ENCODE assay signal across 13 mouse cellular contexts in genomic region chr6:109874625-109875040, GRCm38 (mm10).
DNase-seq lines count a peak whose midpoint lies in the region; ATAC-seq and TF ChIP-seq lines count a peak whose summit lies in the region.
"Had no signal": no experiment of that assay in that cellular context is flagged by ENCODE, and none has a peak within 500 bp of the region (broad histone marks: within the 10 kb centered on the region; RNA-seq: fewer than 3 reads in every experiment).

No protein-coding gene starts in this region.

- H3K9me3 ChIP-seq in heart, embryonic 12.5 days (replicated peaks): no peaks in the 10 kb centered on the region
- H3K9me3 ChIP-seq in kidney, postnatal 0 days (replicated peaks; ENCODE audit: low read length): no peaks in the 10 kb centered on the region
- no peaks in the 10 kb centered on the region for H3K9me3 ChIP-seq in midbrain, embryonic 14.5 days (ENCODE audit: control insufficient read depth, low read length)
- H3K9me3 ChIP-seq: embryonic facial prominence, embryonic 13.5 days had no signal

- no peak overlapping the region for H3K4me2 ChIP-seq in heart, embryonic 12.5 days
- H3K4me2 ChIP-seq in kidney, postnatal 0 days (ENCODE audit: low read length): no peak overlapping the region
- H3K4me2 ChIP-seq in midbrain, embryonic 14.5 days (ENCODE audit: low read length): no peak overlapping the region
- H3K4me2 ChIP-seq: embryonic facial prominence, embryonic 13.5 days had no signal

- peak; percentile 97 for DNase-seq in heart, adult 11 months
- DNase-seq in right cerebral cortex, adult 18-20 months: peak; percentile 18
- no peak for DNase-seq in right cerebral cortex, postnatal 10 days (ENCODE audit: low spot score in 2 of 2)
- DNase-seq in kidney, postnatal 0 days (ENCODE audit: low spot score): no peak
- DNase-seq in skeletal muscle tissue, adult 2 months (ENCODE audit: low read depth, low spot score): peak; percentile 32
- no peak for DNase-seq in midbrain, embryonic 14.5 days
- no peak for DNase-seq in thymus, postnatal 14 days
- DNase-seq: adrenal gland, postnatal 25 days; cerebellum, adult 8-10 months; lung, postnatal 14 days had no signal

- H3K27me3 ChIP-seq in heart, embryonic 12.5 days (replicated peaks): no peaks in the 10 kb centered on the region
- H3K27me3 ChIP-seq in kidney, postnatal 0 days (ENCODE audit: insufficient read depth, low read length): no peaks in the 10 kb centered on the region
- no peaks in the 10 kb centered on the region for H3K27me3 ChIP-seq in midbrain, embryonic 14.5 days (ENCODE audit: control insufficient read depth, insufficient read depth, low read length)
- H3K27me3 ChIP-seq: embryonic facial prominence, embryonic 13.5 days; Patski had no signal

- no peaks in the 10 kb centered on the region for H3K4me1 ChIP-seq in heart, embryonic 12.5 days (replicated peaks)
- no peaks in the 10 kb centered on the region for H3K4me1 ChIP-seq in kidney, postnatal 0 days (replicated peaks; ENCODE audit: insufficient read depth, low read length)
- H3K4me1 ChIP-seq in midbrain, embryonic 14.5 days (ENCODE audit: control insufficient read depth, insufficient read depth, low read length): no peaks in the 10 kb centered on the region
- H3K4me1 ChIP-seq: embryonic facial prominence, embryonic 13.5 days had no signal

- 73% methylated on average over 6 of the region's 6 CpGs for WGBS in heart, embryonic 12.5 days
- WGBS in kidney, postnatal 0 days: 43% methylated on average over 6 of the region's 6 CpGs
- 74% methylated on average over 6 of the region's 6 CpGs for WGBS in midbrain, embryonic 14.5 days

- H3K27ac ChIP-seq in heart, embryonic 12.5 days (ENCODE audit: poor library complexity, severe bottlenecking): no peak overlapping the region
- no peak overlapping the region for H3K27ac ChIP-seq in kidney, postnatal 0 days
- no peak overlapping the region for H3K27ac ChIP-seq in midbrain, embryonic 14.5 days (replicated peaks; ENCODE audit: low read depth, low read length)
- H3K27ac ChIP-seq: embryonic facial prominence, embryonic 13.5 days had no signal

- no peak overlapping the region for H3K9ac ChIP-seq in heart, embryonic 12.5 days
- no peak overlapping the region for H3K9ac ChIP-seq in kidney, postnatal 0 days (ENCODE audit: low read depth, low read length)
- H3K9ac ChIP-seq in midbrain, embryonic 14.5 days (replicated peaks; ENCODE audit: low read length): no peak overlapping the region
- H3K9ac ChIP-seq: embryonic facial prominence, embryonic 13.5 days had no signal

- H3K36me3 ChIP-seq in heart, embryonic 12.5 days: no peaks in the 10 kb centered on the region
- H3K36me3 ChIP-seq in kidney, postnatal 0 days (ENCODE audit: insufficient read depth, low read length): no peaks in the 10 kb centered on the region
- H3K36me3 ChIP-seq in midbrain, embryonic 14.5 days (ENCODE audit: control insufficient read depth, insufficient read depth, low read length): no peaks in the 10 kb centered on the region
- H3K36me3 ChIP-seq: embryonic facial prominence, embryonic 13.5 days had no signal

- no peak overlapping the region for H3K4me3 ChIP-seq in heart, embryonic 12.5 days
- no peak overlapping the region for H3K4me3 ChIP-seq in kidney, postnatal 0 days (replicated peaks; ENCODE audit: low read depth, low read length)
- H3K4me3 ChIP-seq in midbrain, embryonic 14.5 days (replicated peaks; ENCODE audit: low read depth, low read length): no peak overlapping the region
- H3K4me3 ChIP-seq: embryonic facial prominence, embryonic 13.5 days had no signal

- ATAC-seq in heart, embryonic 12.5 days (ENCODE audit: insufficient number of reproducible peaks, low FRiP score): no peak
- peak; percentile 79 for ATAC-seq in kidney, postnatal 0 days (replicated peaks; ENCODE audit: low FRiP score, low read depth)
- ATAC-seq in midbrain, embryonic 14.5 days (ENCODE audit: low FRiP score, low TSS enrichment): no peak
- ATAC-seq: Patski had no signal

- TF ChIP-seq CTCF in kidney, postnatal 0 days (IDR thresholded peaks at IDR 0.05; ENCODE audit: low read depth): no peak

Comparison
In these comparisons a context has a peak if more than half of its experiments do, and no peak if none do; other contexts are left out.
1. DNase-seq: peak in heart, adult 11 months (single experiment), right cerebral cortex, adult 18-20 months (single experiment) and skeletal muscle tissue, adult 2 months (single experiment); none in right cerebral cortex, postnatal 10 days (0 of 2), kidney, postnatal 0 days (single experiment), midbrain, embryonic 14.5 days (single experiment) and thymus, postnatal 14 days (single experiment).